ENCODE assay signal across 24 mouse cellular contexts in the genomic region with DNA sequence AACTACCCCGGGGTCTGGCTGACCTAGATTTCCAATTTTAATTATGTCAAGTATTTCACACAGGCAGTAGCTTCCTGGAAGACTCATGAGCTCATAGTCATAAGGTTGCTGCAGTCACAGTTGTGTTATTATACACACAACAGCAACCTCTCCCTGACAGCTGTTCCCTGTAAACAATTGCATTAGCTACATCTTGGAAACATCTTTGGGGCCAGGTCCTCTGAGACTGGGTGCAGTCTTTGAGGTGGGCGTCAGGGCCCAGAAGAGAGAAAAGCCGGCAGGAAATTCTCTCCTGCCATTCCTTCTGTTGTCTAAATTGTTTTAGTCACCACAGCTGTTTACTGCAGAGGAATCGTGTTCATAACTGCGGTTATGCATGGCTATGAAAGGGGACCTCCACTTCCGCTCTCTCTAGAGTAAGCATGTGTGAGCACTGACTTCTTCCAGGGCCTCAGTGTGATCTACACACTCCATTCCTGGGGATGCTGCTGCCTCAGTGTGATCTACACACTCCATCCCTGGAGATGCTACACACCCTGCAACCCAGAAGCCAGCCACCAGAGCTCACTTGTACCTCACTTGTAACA.
DNase-seq lines count a peak whose midpoint lies in the region; ATAC-seq and TF ChIP-seq lines count a peak whose summit lies in the region.
"Had no signal": no experiment of that assay in that cellular context is flagged by ENCODE, and none has a peak within 500 bp of the region (broad histone marks: within the 10 kb centered on the region; RNA-seq: fewer than 3 reads in every experiment).

No protein-coding gene starts in this region.

- no peak overlapping the region for H3K9ac ChIP-seq in kidney, postnatal 0 days (ENCODE audit: low read depth, low read length)
- H3K9ac ChIP-seq in intestine, postnatal 0 days (ENCODE audit: low read depth, low read length) = no peak overlapping the region
- no peak overlapping the region for H3K9ac ChIP-seq in stomach, postnatal 0 days (ENCODE audit: low read length)
- H3K9ac ChIP-seq: embryonic facial prominence, embryonic 13.5 days; forebrain, embryonic 12.5 days; limb, embryonic 13.5 days; liver, embryonic 12.5 days; midbrain, embryonic 12.5 days had no signal

- no peaks in the 10 kb centered on the region for H3K9me3 ChIP-seq in kidney, postnatal 0 days (replicated peaks; ENCODE audit: low read length)
- no peaks in the 10 kb centered on the region for H3K9me3 ChIP-seq in intestine, postnatal 0 days (ENCODE audit: control insufficient read depth)
- H3K9me3 ChIP-seq in stomach, postnatal 0 days (ENCODE audit: control insufficient read depth, low read length) = no peaks in the 10 kb centered on the region
- H3K9me3 ChIP-seq: embryonic facial prominence, embryonic 13.5 days; forebrain, embryonic 12.5 days; hindbrain, embryonic 10.5 days; limb, embryonic 13.5 days; liver, embryonic 12.5 days; midbrain, embryonic 12.5 days had no signal

- TF ChIP-seq EP300 in stomach, postnatal 0 days (optimal IDR thresholded peaks at IDR 0.05) = no peak

- H3K27ac ChIP-seq in kidney, postnatal 0 days = no peak overlapping the region
- no peak overlapping the region for H3K27ac ChIP-seq in intestine, postnatal 0 days (ENCODE audit: low read depth, low read length)
- no peak overlapping the region for H3K27ac ChIP-seq in stomach, postnatal 0 days (replicated peaks)
- H3K27ac ChIP-seq: embryonic facial prominence, embryonic 13.5 days; forebrain, embryonic 12.5 days; hindbrain, embryonic 10.5 days; limb, embryonic 13.5 days; liver, embryonic 12.5 days; midbrain, embryonic 12.5 days had no signal

- WGBS in kidney, postnatal 0 days = 72% methylated on average over 6 of the region's 6 CpGs
- 68% methylated on average over 6 of the region's 6 CpGs for WGBS in intestine, postnatal 0 days
- 66% methylated on average over 6 of the region's 6 CpGs for WGBS in stomach, postnatal 0 days

- no peaks in the 10 kb centered on the region for H3K4me1 ChIP-seq in kidney, postnatal 0 days (replicated peaks; ENCODE audit: insufficient read depth, low read length)
- peaks cover 4% of the 10 kb centered on the region; the same call in 1 of the 2 replicates for H3K4me1 ChIP-seq in intestine, postnatal 0 days (replicated peaks; ENCODE audit: control insufficient read depth, insufficient read depth, low read length)
- H3K4me1 ChIP-seq in stomach, postnatal 0 days (replicated peaks; ENCODE audit: control insufficient read depth, insufficient read depth) = no peaks in the 10 kb centered on the region
- H3K4me1 ChIP-seq: forebrain, embryonic 12.5 days; hindbrain, embryonic 10.5 days; midbrain, embryonic 12.5 days had no signal

- no peaks in the 10 kb centered on the region for H3K36me3 ChIP-seq in kidney, postnatal 0 days (ENCODE audit: insufficient read depth, low read length)
- H3K36me3 ChIP-seq in intestine, postnatal 0 days (ENCODE audit: control insufficient read depth, insufficient read depth) = no peaks in the 10 kb centered on the region
- no peaks in the 10 kb centered on the region for H3K36me3 ChIP-seq in stomach, postnatal 0 days (ENCODE audit: control insufficient read depth, insufficient read depth, low read length)
- H3K36me3 ChIP-seq: embryonic facial prominence, embryonic 13.5 days; forebrain, embryonic 12.5 days; hindbrain, embryonic 10.5 days; limb, embryonic 13.5 days; liver, embryonic 12.5 days; midbrain, embryonic 12.5 days had no signal

- H3K4me3 ChIP-seq in kidney, postnatal 0 days (replicated peaks; ENCODE audit: low read depth, low read length) = no peak overlapping the region
- no peak overlapping the region for H3K4me3 ChIP-seq in intestine, postnatal 0 days (ENCODE audit: low read depth, low read length)
- H3K4me3 ChIP-seq in stomach, postnatal 0 days (ENCODE audit: low read depth, low read length) = no peak overlapping the region
- H3K4me3 ChIP-seq: embryonic facial prominence, embryonic 13.5 days; erythroblast, embryonic 14.5 days; forebrain, embryonic 12.5 days; hindbrain, embryonic 10.5 days; limb, embryonic 13.5 days; liver, embryonic 12.5 days; midbrain, embryonic 12.5 days had no signal

- no peak for ATAC-seq in kidney, postnatal 0 days (replicated peaks; ENCODE audit: low FRiP score, low read depth)
- 0 out of 2 replicates have a peak, but pooled peaks have one; percentile 41 for ATAC-seq in intestine, postnatal 0 days
- peak; percentile 59; the same call in 1 of the 2 replicates for ATAC-seq in stomach, postnatal 0 days (ENCODE audit: low FRiP score, low TSS enrichment)
- ATAC-seq: hindbrain, embryonic 16.5 days; liver, embryonic 12.5 days; Patski had no signal

- no peaks in the 10 kb centered on the region for H3K27me3 ChIP-seq in kidney, postnatal 0 days (ENCODE audit: insufficient read depth, low read length)
- H3K27me3 ChIP-seq in intestine, postnatal 0 days (replicated peaks; ENCODE audit: control insufficient read depth, insufficient read depth, low read length) = no peaks in the 10 kb centered on the region
- H3K27me3 ChIP-seq in stomach, postnatal 0 days (ENCODE audit: control insufficient read depth, insufficient read depth, low read length) = no peaks in the 10 kb centered on the region
- H3K27me3 ChIP-seq: embryonic facial prominence, embryonic 13.5 days; forebrain, embryonic 12.5 days; limb, embryonic 13.5 days; midbrain, embryonic 12.5 days; Patski had no signal

- no peak overlapping the region for H3K4me2 ChIP-seq in kidney, postnatal 0 days (ENCODE audit: low read length)
- H3K4me2 ChIP-seq in intestine, postnatal 0 days (replicated peaks; ENCODE audit: low read depth) = no peak overlapping the region
- no peak overlapping the region for H3K4me2 ChIP-seq in stomach, postnatal 0 days (replicated peaks; ENCODE audit: low read depth)
- H3K4me2 ChIP-seq: embryonic facial prominence, embryonic 13.5 days; forebrain, embryonic 12.5 days; limb, embryonic 13.5 days; liver, embryonic 12.5 days; midbrain, embryonic 12.5 days had no signal

- peak; percentile 83 for DNase-seq in heart, adult 11 months
- DNase-seq in heart, adult 8-10 months (ENCODE audit: low spot score) = no peak
- DNase-seq in kidney, postnatal 0 days (ENCODE audit: low spot score) = peak; percentile 63
- no peak for DNase-seq in kidney, postnatal 36 days
- no peak for DNase-seq in stomach, postnatal 0 days (ENCODE audit: low spot score)
- no peak for DNase-seq in MN1 (ENCODE audit: low spot score)
- DNase-seq: cerebellum, adult 11 months; cerebellum, postnatal 10 days; embryo, embryonic 11 days; kidney, adult 18-20 months; lung, adult 2 months; right cerebral cortex, postnatal 25 days; thymus, adult 2 months; thymus, postnatal 4 days had no signal

- no peak for TF ChIP-seq CTCF in kidney, postnatal 0 days (IDR thresholded peaks at IDR 0.05; ENCODE audit: low read depth)
- TF ChIP-seq CTCF in intestine, postnatal 0 days (IDR thresholded peaks at IDR 0.05; ENCODE audit: low read depth) = no peak
- no peak for TF ChIP-seq CTCF in stomach, postnatal 0 days (IDR thresholded peaks at IDR 0.05; ENCODE audit: low read depth)

Comparison
In these comparisons a context has a peak if more than half of its experiments do, and no peak if none do; other contexts are left out.
1. DNase-seq: peak in heart, adult 11 months (single experiment) and kidney, postnatal 0 days (single experiment); none in heart, adult 8-10 months (single experiment), kidney, postnatal 36 days (0 of 2), stomach, postnatal 0 days (single experiment) and MN1 (single experiment).